Mouse (Mus musculus) Patski (cell line): ENCODE results near the gene Ckap2l. TPM values are rescaled to one million over a fixed set of nuclear protein-coding genes. Genes with fewer than 3 reads are reported as not detected.

Experiments used
- ATAC-seq: fragments of 100-300 bp; one replicate; pipeline ENCODE4 v1.8.0; 2021
- CTCF ChIA-PET: fragments of 350-600 bp; sonication (Branson Sonifier 250); formaldehyde crosslinking; loops from one replicate; lab custom pipeline; 2022; ENCODE audit warnings: inconsistent platforms; lab: Charles Lee
- POLR2A ChIA-PET: fragments of 350-600 bp; sonication (Branson Sonifier 250); formaldehyde crosslinking; loops from one replicate; lab custom pipeline; 2022; ENCODE audit warnings: antibody characterized with exemption, inconsistent platforms; lab: Charles Lee
- DNase-seq: peaks from one replicate; pipeline ENCODE4 v3.0.0-alpha.2; 2011; ENCODE audit warnings: low read depth, low spot score
- H3K27me3 ChIP-seq: fragments of 371-371 bp; one replicate; pipeline ENCODE4 v1.5.1; 2021
- CTCF ChIP-seq: fragments of 100-300 bp; IDR thresholded peaks from one replicate; pipeline ENCODE4 v1.5.1; 2021
- in situ Hi-C: fragments of 300-500 bp; cut with MboI; formaldehyde crosslinking; loops from 3 replicates; pipeline ENCODE4 v1.11.1; 2018; ENCODE audit warnings: low pct_unique_long_range_greater_than_20kb, mixed read lengths
- polyA plus RNA-seq: library from polyadenylated mRNA; unstranded; gene quantifications from one replicate; pipeline ENCODE4 v1.2.3, GENCODE M21; 2021

Ckap2l gene
- polyA plus RNA-seq, 1 experiment from 2014 or later, result 27.6 TPM

DNA sequence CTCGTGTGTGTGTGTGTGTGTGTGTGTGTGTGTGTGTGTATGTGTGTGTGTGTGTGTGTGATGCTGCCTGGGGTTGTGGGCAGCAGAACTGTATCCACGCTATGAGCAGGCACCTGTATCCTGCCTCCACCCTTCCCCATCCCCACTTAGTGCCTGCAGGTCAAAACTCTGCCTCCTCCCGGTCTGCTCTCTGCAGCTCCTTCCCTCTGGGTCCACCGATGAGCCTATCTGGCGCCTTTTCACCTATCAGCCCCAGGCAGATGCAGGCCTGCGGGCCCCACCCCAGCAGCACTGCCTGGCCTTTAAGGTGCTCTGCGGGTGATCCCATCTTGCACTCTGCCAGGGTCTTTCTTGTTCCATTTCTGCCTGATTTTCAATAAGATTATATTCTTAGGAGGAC is 69.3 kb downstream of the Ckap2l start:
- DNase-seq (no peak), ATAC-seq (no peak)
- in situ Hi-C loops, result no loop called here
- POLR2A ChIA-PET, result no interaction called here
- TF ChIP-seq CTCF, result no peak
- CTCF ChIA-PET, result no interaction called here
- H3K27me3 ChIP-seq, result no peaks in the 10 kb centered on the region

GRCm38 (mm10) chr2:129227011-129227529 is 69.9 kb downstream of the Ckap2l start:
- DNase-seq, result no peak
- ChIA-PET POLR2A (no interaction called here), CTCF (no interaction called here)
- TF ChIP-seq CTCF, result no peak
- no peak for ATAC-seq
- in situ Hi-C loops, result no loop called here
- no peaks in the 10 kb centered on the region for H3K27me3 ChIP-seq

DNA sequence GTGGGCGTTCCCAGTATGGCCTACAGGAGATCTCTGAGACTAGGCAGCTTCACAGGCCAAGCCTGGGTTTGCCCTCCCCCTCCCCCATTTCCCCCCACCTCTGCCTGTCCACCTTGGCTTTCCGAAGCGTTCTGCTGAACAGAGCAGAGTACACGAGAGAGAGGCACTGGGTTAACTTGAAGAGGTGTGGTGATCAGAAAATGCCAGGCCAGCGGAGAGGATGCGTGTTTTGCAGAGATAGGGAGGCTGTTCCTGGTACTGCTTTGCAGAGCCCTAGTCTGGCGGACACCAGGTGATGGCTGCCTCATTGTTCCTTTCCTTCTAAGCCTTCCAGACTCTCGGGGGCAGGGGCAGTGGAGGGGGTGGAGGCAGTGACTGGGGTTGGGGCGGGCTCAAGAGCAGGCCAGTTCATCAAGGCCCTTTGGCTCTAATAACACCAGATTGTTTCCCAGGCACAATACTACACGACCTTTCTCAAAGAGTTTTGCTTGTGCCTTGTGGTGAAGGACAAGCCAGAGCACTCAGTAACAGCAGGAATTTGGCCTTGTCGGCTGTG is 70.6 kb downstream of the Ckap2l start:
- in situ Hi-C loops, result no loop called here
- ATAC-seq (no peak), DNase-seq (no peak)
- ChIA-PET CTCF (no interaction called here), POLR2A (no interaction called here)
- no peak for TF ChIP-seq CTCF
- no peaks in the 10 kb centered on the region for H3K27me3 ChIP-seq

DNA sequence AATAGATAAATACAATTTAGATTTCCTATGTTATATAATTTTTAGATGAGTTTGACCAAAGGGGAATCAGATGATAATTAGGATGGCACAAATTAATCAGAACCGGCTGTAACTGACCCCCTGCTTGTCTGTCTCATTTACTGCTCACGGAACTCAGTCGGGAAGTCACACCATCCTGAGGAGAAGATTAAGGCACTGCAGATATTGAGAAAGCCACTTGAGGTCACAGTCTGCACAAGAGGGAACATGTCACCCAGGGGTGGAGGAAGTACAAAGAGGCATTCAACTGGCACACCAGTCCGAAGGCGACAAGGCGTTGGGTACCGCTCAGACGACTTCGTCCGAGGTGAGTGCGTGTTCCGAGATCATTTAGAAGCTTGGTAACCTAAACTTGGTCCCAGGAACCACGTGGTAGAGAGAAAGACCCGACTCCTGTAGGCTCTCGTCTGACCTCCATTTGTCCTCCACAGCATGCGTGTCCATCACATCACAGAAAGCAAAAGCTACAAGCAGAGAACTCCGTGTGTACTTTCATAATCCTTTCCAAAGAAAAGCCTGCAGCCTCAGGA is 71.7 kb downstream of the Ckap2l start:
- DNase-seq, result no peak
- no peak for ATAC-seq
- in situ Hi-C loops, result no loop called here
- CTCF ChIA-PET, result no interaction called here
- H3K27me3 ChIP-seq, result no peaks in the 10 kb centered on the region
- POLR2A ChIA-PET, result no interaction called here
- TF ChIP-seq CTCF, result no peak

DNA sequence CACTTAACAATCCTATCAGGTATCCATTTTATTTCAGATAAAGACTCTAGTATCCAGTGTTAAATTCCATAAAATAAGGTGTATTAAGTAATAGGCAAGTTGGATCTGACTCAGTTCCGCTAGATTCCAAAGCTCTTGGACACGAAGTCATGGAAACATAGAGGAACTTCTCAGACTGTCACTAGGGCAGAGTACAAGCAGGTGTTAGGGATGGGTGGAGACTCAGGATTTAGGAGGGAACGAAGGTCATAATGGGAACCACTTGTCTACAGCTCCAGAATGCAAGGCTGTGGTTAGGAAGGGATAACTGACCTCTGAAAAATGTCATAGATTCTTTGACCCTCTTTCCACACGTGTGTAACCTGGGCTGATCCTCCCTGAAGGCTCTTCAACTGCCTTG is 72.8 kb downstream of the Ckap2l start:
- ChIA-PET CTCF (no interaction called here), POLR2A (no interaction called here)
- DNase-seq (no peak), ATAC-seq (no peak)
- no peak for TF ChIP-seq CTCF
- in situ Hi-C loops, result no loop called here
- no peaks in the 10 kb centered on the region for H3K27me3 ChIP-seq

DNA sequence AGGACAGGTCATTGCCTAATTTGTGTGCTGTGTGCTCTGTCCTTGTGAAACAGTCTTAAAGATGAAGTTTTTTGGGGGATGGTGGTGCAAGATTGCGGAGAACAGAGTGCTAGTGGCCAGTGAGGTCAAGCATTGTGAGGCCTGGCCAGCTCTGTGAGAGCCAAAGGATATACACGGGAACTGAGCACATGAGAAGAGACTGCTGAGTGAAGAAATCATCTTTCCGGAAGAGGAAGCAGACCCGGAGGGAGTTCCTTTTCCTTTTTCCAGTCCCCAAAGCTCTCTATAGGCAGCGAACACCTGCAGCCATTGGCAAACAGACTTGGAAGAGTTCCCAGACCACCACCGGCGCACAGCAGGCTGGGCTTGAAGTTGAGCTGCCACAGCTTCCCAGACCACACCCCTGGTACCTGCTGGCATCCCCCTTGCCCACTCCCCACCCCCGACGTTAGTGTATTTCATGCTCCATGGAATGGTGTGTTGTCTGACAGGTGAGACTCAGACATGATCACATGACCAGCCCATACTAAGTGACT is 75.8 kb downstream of the Ckap2l start:
- DNase-seq, result no peak
- no peak for ATAC-seq
- in situ Hi-C loops, result no loop called here
- CTCF ChIA-PET, result interaction anchor here (1.2 kb wide), 1 partner anchor 21 kb away, joined by 3 read pairs; no protein-coding TSS in a partner anchor
- POLR2A ChIA-PET, result no interaction called here
- H3K27me3 ChIP-seq, result no peaks in the 10 kb centered on the region
- TF ChIP-seq CTCF, result no peak

DNA sequence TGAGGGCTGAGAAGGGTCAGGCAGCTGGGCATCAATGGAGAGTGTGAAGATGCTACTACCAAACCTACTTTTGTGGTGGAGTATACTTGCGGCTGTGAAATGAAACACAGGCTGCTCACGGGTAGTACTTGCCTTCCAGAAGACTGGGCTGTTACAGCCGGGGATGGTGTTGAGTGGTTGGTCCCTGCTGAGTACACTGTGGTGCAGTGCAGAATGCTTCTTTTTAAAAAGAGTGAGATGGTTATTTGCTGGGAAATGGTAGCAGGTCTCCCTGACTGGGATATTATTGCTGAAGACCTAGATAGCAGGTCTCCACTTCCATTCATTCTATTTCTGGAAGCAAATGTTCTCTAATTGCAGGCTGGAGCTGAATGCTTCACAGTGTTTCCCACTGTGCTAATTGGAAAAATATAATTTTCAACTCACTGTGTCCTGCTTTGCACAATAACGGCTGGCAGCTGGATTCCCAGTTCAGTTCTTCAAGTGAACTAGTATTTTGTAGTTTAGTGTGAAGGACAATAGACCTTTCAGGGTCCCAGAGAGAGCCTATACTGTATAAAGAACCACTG is 78.4 kb downstream of the Ckap2l start:
- CTCF ChIA-PET, result interaction anchor here (1.1 kb wide), 1 partner anchor 36 kb away, joined by 3 read pairs; no protein-coding TSS in a partner anchor
- in situ Hi-C loops, result no loop called here
- no peak for ATAC-seq

More for the DNA sequence above, 78.4 kb downstream of the Ckap2l start:
- POLR2A ChIA-PET, result no interaction called here
- DNase-seq, result no peak
- H3K27me3 ChIP-seq, result no peaks in the 10 kb centered on the region
- TF ChIP-seq CTCF, result no peak

Other genes with a start within 250 kb of the Ckap2l start
- 0.04 TPM for gene Vinac1, start 249.0 kb downstream of the Ckap2l start, polyA plus RNA-seq
- 18.1 TPM for gene Ttl, start 231.3 kb downstream of the Ckap2l start, polyA plus RNA-seq
- gene Polr1b, start 196.2 kb downstream of the Ckap2l start, polyA plus RNA-seq, result 26.7 TPM
- 20.5 TPM for gene Chchd5, start 167.5 kb downstream of the Ckap2l start, polyA plus RNA-seq
- gene Slc20a1, start 98.4 kb downstream of the Ckap2l start, polyA plus RNA-seq, result 78.8 TPM
- gene Il1a, start 12.8 kb upstream of the Ckap2l start, polyA plus RNA-seq, result 0.14 TPM
- gene Il1b, start 73.9 kb upstream of the Ckap2l start, polyA plus RNA-seq, result not detected
- gene F830045P16Rik, start 239.4 kb upstream of the Ckap2l start, polyA plus RNA-seq, result not detected